Mouse (Mus musculus) liver, embryonic 14.5 days (tissue): ENCODE results near the gene Trim2.

Experiments used
- CTCF ChIP-seq: IDR thresholded peaks from 2 replicates; pipeline ENCODE4 v1.5.1; 2016; ENCODE audit warnings: antibody characterized with exemption, low read depth, control low read depth
- EP300 ChIP-seq: IDR thresholded peaks from 2 replicates; pipeline ENCODE4 v1.6.1; 2016; ENCODE audit warnings: antibody characterized with exemption, low read depth

DNA sequence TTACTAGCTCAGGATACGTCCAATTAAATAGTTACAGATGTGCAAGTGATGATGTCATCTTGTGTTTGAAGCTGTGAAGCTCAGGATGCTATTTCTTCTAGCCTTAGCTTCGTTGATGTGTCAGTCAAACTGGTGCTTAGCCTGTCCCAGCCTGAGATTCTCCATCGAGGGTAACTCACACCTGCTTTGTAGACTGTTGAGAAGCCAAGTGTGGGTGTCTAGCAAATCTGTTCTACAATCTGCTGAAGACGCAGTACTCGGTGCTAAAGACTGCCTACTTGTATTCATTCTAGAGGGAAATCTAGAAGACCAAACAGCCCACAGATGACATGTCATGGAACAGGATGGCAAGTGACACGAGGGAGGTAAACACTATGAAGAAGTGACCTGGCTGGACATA, 101.0 kb downstream of the Trim2 start:
- TF ChIP-seq EP300 (no peak), CTCF (no peak)
